Mouse (Mus musculus) myocyte (in vitro differentiated cells): Measurements from ENCODE around the gene Slc26a1.

ENCODE experiments used
- CEBPB ChIP-seq: IDR thresholded peaks from 2 replicates; pipeline ENCODE4 v1.6.1; 2011; ENCODE audit warnings: mild to moderate bottlenecking, moderate library complexity; ENCODE audit not compliant: poor library complexity, insufficient read depth, severe bottlenecking
- E2F4 ChIP-seq: IDR thresholded peaks from one replicate; pipeline ENCODE4 v1.6.1; 2011; ENCODE audit warnings: mild to moderate bottlenecking, control low read depth, moderate library complexity; ENCODE audit not compliant: insufficient read depth
- MAX ChIP-seq: IDR thresholded peaks from one replicate; pipeline ENCODE4 v1.6.1; 2011; ENCODE audit warnings: low read depth, mild to moderate bottlenecking, control low read depth
- MYOG ChIP-seq, 3 experiments: IDR thresholded peaks; one replicate each; pipeline ENCODE4 v1.6.1; 2011; ENCODE audit warnings: control low read depth in 2 of 3, low read depth in 2 of 3, mild to moderate bottlenecking in 2 of 3; ENCODE audit not compliant: insufficient read length in 2 of 3, control insufficient read depth in 1 of 3, insufficient read depth in 1 of 3
- POLR2A ChIP-seq: IDR thresholded peaks from one replicate; pipeline ENCODE4 v1.6.1; 2011; ENCODE audit warnings: low read depth, mild to moderate bottlenecking, control low read depth, moderate library complexity; ENCODE audit not compliant: insufficient read length
- REST ChIP-seq: IDR thresholded peaks from one replicate; pipeline ENCODE4 v1.6.1; 2011; ENCODE audit warnings: mild to moderate bottlenecking, control low read depth, moderate library complexity; ENCODE audit not compliant: insufficient read depth, insufficient read length
- TCF12 ChIP-seq: IDR thresholded peaks from one replicate; pipeline ENCODE4 v1.6.1; 2011; ENCODE audit warnings: mild to moderate bottlenecking, control low read depth; ENCODE audit not compliant: poor library complexity, insufficient read depth, severe bottlenecking
- USF1 ChIP-seq: IDR thresholded peaks from one replicate; pipeline ENCODE4 v1.6.1; 2011; ENCODE audit warnings: low read depth, mild to moderate bottlenecking, control low read depth, moderate library complexity

GRCm38 (mm10) chr5:108655381-108655780 is 20.0 kb downstream of the Slc26a1 start:
- TF ChIP-seq POLR2A, result no peak
- TF ChIP-seq MYOG (IDR thresholded peaks at IDR 0.05; ENCODE audit: control insufficient read depth in 1 of 3, insufficient read depth in 1 of 3, insufficient read length in 2 of 3, low read depth in 2 of 3), result no peak
- no peak for TF ChIP-seq E2F4
- no peak for TF ChIP-seq USF1
- no peak for TF ChIP-seq TCF12
- TF ChIP-seq CEBPB, result no peak
- no peak for TF ChIP-seq MAX
- no peak for TF ChIP-seq REST
